Mouse (Mus musculus) urinary bladder, postnatal 10 days (tissue): ENCODE data around the gene Hist2h2bb.
"Not testable (repeated sequence)": the region's sequence is repeated elsewhere in the genome, so short reads cannot be mapped to it uniquely, and the experiment has no call there.

Experiments
- DNase-seq: peaks from one replicate; pipeline ENCODE4 v3.0.0; 2022; ENCODE audit warnings: low spot score

Gene Hist2h2bb

DNA sequence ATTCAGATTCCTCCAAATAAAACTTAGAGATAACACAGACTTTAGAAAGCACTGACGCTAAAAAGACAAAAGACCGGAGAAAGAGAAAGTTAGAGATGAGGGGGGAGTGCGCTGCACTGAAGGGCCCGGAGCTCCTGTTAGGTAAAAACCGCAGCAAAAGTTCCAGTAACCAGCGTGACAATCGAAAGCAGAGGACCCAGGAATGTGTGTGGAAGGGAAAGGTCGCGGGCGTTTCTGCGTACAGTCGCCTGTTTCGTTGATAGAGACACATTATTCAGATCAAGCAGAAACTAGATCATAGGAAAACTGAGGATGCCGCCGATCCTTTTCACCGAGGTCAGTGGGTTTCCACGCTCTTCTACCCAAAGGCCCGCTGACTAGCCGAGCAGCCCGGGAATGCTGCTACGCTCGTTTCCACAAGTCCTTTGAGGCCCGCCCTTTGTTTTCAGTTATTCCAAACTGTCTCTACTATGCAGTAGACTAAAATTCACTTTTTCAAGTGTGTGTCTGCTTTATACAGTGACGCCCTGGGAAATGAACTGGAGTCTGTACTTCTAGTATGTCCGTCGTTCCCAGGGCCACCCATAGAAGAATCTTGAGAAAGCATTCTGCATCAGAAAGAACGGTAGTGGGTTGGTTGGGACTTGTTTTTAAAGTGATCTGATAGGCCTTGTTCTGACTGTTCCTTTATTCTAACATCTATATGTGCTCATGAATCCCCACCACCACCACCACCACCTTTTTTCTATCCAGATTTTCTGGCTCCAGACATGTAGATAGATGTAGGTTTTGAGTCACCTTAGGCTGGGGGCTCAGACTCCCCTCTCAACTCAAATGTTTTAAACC is 5.8 kb upstream of the Hist2h2bb start:
- DNase-seq, result no peak

DNA sequence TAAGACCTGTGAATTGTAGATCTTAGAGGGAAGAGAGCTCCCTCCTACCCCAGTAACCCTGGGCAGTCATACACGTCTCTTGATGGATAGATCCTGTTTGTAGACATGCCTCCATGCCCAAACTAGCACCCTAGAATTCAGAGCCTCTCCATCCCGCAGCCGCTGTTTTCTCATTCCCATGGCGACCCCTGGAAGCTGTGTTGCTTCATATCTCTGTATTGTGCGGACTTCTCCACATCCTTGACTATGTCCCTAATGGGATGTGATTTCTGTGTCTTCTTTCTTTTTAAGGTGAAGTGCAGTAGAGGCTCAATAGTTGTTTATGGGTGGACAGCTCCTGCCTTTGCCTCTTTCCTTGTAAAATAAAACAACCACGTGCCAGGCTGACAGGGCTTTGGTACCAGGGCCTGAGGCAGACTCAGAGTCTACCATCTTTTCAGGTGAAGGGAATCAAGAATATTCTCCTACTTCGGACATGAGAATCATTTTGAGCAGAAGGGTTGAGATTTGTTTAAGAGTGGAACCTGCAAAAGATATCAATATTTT is 5.1 kb upstream of the Hist2h2bb start:
- no peak for DNase-seq

DNA sequence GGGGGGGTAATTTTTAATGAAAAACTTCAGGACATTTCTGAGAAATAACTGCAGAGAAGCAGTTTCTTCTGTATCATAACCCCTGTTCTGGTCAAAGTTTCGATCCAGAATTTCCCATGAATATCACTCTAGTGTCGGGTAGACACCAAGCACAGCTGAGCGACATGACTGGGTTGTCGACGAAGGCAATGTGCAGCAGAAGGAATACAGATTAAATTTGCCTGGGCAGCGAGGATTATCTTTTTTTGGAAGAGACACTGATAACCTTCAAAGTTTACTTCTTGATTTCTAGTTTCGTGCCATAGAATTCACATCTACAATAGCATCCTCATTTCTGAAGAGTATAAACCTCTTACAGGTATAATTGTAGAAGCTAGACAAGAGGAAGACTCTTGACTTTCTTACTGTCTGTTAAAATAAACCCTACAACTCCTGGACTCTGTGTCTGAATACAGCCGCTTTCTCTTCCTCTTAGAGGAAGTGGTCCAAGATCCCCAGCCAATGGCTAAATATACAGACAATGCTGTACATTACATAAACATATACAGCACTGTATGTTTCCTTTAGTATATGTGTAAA is 3.3 kb upstream of the Hist2h2bb start:
- no peak for DNase-seq

DNA sequence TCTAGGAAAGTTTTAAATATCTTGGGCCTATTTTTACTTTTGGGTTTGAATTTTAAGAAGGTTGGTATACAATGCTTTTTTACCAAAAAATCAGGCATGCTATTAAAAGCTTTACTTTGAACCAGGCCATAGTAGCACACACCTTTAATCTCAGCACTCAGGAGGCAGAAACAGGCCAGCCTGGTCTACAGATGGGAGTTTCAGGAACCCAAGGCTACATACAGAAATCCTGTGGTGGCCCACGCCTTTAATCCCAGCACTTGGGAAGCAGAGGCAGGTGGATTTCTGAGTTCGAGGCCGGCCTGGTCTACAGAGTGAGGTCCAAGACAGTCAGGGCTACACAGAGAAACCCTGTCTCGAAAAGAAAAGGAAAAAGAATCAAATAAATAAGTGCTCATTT is 2.0 kb upstream of the Hist2h2bb start:
- DNase-seq, result no peak

DNA sequence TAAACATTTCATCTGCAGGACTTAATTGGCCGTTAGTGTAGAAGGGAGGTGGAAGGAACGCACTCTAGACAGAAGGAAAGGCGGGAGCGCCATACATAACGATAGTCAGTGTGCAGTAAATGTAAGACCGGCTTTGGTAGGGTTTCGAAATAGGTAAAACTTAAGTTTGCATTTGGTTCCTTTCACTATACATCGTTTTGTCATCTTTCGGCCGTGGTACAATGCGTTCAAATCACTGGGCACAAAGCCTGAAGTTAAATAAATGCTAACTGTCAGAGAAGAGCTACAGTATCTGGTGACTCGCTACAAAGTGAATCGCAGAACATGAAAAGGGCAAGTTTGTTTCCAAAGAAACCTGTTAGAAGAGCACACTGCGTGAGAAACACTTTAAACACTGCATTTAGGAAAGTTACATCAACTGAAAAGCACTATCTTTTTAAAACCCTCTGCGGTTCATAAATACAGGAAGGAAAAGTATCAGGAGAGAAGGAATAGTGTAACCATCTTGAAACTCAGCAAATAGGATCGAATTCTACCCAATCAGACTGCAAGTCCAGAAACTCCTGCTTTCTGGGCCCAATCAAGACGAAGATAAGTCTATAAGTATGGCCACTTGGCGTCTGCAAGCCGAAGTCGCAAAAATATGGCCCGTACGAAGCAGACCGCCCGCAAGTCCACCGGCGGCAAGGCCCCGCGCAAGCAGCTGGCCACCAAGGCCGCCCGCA is 1.3 kb upstream of the Hist2h2bb start, which contains the start of gene Hist2h3b:
Gene Hist2h3b, plus strand, starts transcription at position 604 of the 725 bp plus-strand sequence.
- DNase-seq, result peak; percentile 35

DNA sequence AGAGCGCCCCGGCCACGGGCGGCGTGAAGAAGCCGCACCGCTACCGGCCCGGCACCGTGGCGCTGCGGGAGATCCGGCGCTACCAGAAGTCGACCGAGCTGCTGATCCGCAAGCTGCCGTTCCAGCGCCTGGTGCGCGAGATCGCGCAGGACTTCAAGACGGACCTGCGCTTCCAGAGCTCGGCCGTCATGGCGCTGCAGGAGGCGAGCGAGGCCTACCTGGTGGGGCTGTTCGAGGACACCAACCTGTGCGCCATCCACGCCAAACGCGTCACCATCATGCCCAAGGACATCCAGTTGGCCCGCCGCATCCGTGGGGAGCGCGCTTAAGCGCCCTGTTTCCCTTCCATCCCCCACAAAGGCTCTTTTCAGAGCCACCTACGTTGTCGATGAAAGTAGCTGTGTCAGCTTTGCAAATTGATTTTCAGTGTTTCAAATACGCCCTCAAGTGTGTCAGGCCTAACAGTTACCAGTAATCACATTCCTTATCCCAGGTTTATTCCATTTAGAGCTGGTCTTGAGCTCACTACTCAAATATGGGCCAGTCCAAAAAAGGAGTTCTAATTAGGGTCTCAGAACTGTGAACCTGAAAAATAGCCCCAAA is 675 bp upstream of the Hist2h2bb start:
- not testable (repeated sequence) for DNase-seq

DNA sequence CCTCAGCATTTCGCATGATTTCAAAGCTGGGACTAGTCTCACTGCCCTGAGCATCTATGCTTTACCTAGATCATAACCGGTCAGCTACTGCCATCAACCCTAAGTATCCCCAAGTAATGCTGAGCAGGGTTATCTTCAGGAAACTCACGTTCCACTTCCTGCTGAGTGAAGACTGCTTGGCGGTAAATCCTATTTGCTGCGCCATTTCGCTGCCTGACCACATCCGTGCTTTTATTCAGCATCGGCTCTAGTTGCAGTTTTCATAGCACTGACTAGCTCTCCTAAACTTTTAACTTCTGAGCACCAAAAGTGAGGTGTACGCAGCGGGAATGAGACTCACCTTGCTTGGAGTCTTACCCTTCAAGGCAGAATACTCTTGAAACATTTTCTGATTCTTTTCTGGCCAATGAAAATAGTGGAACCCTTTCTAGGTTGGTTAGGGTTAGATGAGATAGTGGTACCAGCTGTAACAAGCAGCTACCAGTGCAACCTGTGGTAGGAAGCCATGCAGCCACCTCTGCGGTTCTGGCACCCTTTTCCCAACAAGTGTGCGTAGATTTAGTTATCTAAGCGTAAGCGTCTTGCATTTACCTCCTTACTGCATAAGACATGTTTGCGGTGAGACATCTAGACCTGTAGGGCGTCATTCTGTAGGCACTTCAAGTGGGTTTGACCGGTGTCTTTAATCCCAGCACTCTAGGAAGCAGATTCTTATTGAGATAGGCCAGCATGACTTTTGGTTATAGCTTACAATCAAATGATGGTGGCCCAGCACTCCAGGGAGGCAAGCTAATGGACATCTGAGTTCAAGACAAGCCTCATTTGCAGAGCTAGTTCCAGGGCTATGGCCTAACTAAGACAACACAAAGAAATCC is 4.3 kb downstream of the Hist2h2bb start:
- DNase-seq, result no peak

DNA sequence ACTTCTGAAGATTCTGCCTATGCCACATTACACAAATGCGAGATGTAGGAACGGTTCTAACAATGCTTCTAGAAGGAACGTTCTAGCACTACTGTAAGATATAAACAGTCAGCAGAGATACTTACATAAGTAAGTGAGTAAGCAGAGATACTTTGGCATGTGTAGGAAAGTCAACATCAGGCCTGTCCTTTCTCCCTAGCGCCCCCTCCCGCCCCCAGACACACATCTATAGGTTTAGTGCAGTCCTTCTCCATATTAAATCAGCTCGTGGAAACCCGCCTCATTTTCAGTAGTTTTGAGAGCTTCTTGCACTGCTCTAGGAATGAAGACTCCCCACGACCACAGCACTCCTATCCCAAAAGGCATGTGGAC is 7.9 kb downstream of the Hist2h2bb start:
- no peak for DNase-seq

DNA sequence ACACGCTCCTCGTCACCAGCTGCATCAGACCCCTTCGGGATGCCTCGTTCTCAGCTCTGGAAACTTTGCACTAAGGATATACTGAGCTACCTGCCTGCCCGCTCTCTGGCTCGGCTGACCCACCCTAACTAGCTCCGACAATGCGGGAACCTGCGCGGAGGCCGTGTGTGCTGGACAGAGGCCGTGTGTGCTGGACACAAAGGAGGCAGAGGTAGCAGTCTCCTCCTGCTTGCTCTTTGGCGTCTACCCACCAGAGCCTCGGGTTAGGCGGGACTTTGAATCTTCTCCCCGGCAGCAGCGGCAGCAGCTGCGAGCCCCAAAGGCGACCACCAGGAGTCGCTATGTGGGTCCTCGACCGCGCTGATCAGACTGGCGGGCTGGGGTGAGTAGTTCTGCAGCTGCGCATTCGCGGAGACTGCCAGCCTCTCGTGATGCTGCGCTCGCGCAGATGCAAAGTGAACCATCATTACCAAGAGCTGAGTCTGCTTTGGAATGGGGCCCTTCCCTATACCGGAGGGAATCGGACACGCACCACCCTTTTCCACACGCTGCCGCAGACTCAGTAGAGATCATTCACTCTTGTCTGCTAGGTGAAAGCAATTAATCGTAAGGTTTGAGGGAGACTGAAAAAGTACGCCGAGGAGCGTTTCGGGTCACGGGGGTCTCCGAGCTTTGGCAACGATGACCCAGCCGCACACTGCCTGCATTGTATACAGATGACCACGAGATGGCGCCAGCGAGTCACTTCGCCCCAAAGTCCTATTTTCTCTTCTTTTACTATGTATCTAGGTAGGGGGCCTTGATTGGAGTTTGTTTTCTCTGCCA is 8.5 kb downstream of the Hist2h2bb start:
- DNase-seq, result peak; percentile 70

DNA sequence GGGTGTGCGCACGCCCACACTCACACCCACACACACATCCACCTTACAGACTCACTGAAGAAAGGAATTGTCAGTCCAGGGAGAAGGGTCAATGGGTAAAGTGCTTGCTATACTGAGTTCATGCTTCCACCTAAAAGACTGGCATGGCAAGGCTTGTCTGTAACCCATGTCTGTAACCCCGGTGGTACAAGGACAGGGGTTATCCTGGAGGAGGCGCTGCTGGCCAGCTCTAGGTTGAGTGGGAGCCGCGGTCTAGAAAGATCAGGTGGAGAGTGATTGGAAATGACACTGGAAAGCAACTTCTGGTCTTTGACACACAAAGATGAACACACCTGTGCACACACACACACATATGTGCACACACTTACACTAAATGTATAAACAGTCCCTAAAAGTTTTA is 11.1 kb downstream of the Hist2h2bb start:
- DNase-seq, result no peak

DNA sequence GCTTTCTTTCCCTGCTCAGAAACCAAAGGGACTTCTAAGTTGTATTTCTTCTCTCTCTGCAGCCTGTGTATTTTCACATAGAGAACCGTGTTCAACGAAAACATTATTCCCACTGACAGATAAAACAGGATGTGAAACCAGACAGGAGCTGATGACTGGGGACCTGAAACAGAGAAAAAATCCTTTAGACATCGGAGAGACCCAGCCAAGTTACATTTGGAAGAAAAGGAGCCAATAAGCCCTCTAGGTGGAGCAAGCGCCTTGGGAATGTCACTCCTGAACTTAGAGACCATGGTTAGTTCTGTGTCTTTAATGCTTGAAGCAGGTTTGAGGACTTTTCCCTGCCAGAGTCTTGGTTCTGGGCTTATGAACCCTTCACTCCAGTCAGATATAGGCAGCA is 14.9 kb downstream of the Hist2h2bb start:
- no peak for DNase-seq

DNA sequence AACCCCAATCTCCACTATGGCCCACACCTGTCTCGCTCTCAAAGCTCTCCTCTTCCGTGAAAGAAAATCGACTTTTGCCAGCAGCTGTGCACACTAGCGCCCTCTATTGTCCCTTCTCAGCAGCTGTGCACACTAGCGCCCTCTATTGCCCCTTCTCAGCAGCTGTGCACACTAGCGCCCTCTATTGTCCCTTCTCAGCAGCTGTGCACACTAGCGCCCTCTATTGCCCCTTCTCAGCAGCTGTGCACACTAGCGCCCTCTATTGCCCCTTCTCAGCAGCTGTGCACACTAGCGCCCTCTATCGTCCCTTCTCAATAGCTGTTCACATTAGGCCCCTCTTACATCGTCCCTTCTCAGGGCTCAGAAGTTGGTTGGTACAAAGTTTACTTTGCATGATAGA is 17.8 kb downstream of the Hist2h2bb start:
- DNase-seq, result not testable (repeated sequence)

DNA sequence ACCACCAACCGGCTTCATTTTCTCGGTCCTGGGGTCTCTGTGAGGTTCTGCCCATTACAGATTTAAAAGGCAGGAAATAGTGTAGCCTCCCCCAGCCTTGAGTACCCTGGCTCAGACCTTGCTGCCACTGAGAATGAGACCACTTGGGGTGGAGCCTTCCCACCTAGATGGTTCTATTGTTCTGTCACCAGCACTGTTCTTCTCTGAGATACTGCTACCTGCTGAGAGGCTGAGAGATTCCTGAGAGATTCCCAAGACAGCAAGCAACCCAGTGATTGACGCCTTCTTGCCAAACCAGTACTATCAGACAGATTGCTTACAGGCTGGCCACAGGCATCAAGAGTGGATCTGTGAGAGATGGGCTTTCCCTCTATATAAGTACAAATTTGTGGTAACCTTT is 19.6 kb downstream of the Hist2h2bb start:
- no peak for DNase-seq

DNA sequence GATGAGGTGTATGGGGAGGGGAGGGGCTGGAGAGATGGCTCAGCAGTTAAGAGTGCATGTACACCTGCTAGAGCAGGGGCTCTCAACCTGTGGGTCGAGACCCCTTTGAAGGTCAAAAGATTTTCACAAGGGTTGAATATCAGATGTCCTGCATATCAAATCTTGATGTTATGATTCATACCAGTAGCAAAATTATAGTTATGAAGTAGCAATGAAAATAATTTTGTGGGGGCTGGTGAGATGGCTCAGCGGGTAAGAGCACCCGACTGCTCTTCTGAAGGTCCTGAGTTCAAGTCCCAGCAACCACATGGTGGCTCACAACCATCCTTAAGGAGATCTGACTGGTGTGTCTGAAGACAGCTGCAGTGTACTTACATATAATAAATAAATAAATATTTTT is 21.2 kb downstream of the Hist2h2bb start:
- not testable (repeated sequence) for DNase-seq

DNA sequence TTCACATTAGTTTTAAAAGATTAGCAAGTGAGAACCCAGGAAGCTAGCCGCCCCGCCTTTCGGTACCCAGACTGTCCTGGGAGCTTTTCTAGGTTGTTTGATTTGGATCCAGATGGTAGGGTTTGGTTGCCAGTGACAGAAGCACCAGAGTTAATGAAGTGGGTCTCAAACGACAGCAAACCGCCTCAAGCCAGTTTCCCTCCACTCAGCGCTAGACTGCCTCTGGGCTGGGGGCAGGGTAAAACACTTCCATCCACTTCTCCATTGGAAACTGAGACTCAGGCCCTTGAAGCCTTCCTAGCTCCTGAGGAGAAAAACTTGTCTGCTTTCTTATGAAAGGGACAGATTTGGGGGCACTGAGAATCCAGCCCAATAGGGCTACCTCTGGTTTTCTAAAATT is 23.1 kb downstream of the Hist2h2bb start:
- no peak for DNase-seq

DNA sequence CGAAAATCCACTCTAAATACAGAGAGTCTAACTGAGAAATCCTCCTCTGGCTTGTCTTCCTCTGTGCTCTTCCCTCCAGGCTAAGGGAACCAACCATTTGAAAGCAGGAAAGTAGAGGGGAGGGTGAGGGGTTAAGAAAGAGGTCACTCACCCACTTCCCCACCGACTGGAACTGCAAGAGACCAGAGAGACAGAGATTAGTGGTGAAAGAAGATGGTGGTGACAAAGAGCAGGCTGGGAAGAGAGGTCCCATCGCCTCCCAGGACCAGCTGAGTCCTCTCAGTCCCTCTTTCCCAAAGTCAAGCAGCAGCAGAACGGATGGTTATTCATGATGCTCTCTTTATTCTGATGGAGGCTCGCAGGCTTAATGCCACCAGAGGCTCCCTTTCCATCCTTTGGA is 23.8 kb downstream of the Hist2h2bb start:
- no peak for DNase-seq

DNA sequence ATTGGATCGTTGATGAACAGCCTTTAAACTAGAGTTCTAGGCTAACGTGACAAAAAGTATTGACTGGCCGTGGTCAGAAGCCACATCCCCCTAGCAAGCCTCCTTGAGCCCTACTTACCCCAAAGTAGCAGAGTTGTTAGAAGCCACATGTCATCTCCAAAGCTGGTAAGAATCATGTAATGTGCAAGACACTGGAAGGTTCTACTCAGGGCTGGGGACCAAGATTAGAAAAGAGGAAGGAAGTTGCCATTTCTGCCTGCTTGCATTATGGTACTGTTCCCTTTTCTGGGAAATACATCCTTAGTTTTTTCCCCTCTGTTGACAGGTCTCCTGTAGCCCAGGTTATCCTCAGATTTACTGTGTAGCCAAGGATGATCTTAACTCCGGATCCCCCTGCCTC is 24.2 kb downstream of the Hist2h2bb start, which contains the start of gene Fcgr1:
Gene Fcgr1, minus strand, starts transcription at position 183 of the 400 bp plus-strand sequence.
- DNase-seq, result no peak

DNA sequence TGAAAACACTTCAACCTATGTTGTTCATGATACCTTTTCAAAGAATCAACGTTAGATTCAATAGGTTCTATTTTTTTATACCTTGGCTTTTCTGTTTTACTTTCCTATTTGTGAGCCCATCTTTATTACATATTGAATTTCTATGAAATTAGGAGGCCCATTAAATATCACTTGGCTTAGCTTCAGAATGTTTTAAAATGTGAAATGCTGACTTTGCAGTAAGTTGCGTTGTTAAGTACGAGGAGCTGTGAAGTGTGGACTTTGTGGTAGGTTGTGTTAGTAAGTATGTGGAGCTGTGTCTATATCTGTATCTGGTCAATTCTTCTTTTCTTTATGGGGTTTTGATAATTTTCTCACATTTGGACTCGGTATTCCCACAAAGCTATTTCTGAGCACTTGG is 28.8 kb downstream of the Hist2h2bb start:
- no peak for DNase-seq

DNA sequence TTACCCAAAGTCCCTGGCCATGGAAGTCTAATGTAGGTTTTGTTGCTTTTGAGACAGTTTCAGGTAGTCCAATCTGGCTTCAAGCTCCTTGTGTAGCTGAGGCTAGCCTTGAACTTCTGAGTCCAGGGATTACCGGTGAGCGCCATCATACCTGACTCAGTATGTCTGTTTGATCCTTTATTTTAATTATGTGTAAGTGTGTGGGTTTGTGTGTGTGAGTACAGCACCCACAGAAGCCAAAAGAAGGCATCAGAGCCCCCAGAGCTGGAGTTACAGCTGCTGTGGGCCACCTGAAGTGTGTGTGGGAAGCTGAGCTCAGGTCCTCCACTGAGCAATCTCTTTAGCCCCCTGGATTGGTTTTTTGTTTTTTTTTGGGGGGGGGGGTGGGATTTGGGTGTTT is 30.0 kb downstream of the Hist2h2bb start:
- DNase-seq, result no peak
